Mouse (Mus musculus) liver, embryonic 14.5 days (tissue): ENCODE measurements around the gene Dnmt3a.

ENCODE experiments used
- CTCF ChIP-seq: IDR thresholded peaks from 2 replicates; pipeline ENCODE4 v1.5.1; 2016; ENCODE audit warnings: antibody characterized with exemption, low read depth, control low read depth
- EP300 ChIP-seq: IDR thresholded peaks from 2 replicates; pipeline ENCODE4 v1.6.1; 2016; ENCODE audit warnings: antibody characterized with exemption, low read depth

- TF ChIP-seq EP300: no peak
- TF ChIP-seq CTCF: no peak
Observed at GRCm38 (mm10) chr12:3833851-3834273, 28.1 kb downstream of the Dnmt3a start.
